19 mouse cellular contexts compared by ENCODE assay signal in the genomic region with DNA sequence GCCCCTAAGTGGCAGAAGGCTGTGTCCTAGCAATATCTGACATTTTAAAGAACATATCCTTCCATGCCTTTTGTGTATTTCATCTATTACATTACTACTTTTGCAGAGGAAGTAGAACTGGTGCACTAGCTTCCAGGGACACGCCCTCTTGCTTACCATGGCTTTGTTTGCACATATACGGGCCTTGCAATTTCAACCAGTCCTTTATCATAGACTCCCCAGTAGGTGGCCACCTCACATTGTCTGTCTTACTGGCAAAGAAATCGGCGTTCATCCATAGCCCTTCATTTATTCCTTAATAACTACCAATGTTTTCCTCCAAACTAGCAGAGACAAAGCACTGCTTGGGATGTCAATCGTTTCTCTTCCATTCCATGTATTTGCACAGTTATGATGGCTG.
DNase-seq lines count a peak whose midpoint lies in the region; ATAC-seq and TF ChIP-seq lines count a peak whose summit lies in the region.
"Had no signal": no experiment of that assay in that cellular context is flagged by ENCODE, and none has a peak within 500 bp of the region (broad histone marks: within the 10 kb centered on the region; RNA-seq: fewer than 3 reads in every experiment).

No protein-coding gene starts in this region.

- WGBS in stomach, embryonic 16.5 days = 55% methylated on average over 5 of the region's 5 CpGs

- H3K9me3 ChIP-seq in stomach, embryonic 16.5 days (replicated peaks; ENCODE audit: control insufficient read depth, low read length) = no peaks in the 10 kb centered on the region
- H3K9me3 ChIP-seq: liver, embryonic 15.5 days; midbrain, embryonic 15.5 days had no signal

- H3K4me2 ChIP-seq in stomach, embryonic 16.5 days (ENCODE audit: low read depth, low read length) = no peak overlapping the region
- H3K4me2 ChIP-seq: liver, embryonic 15.5 days; midbrain, embryonic 15.5 days had no signal

- H3K4me1 ChIP-seq in stomach, embryonic 16.5 days (ENCODE audit: control insufficient read depth, insufficient read depth, low read length) = no peaks in the 10 kb centered on the region
- H3K4me1 ChIP-seq: liver, embryonic 15.5 days had no signal

- peak; percentile 53; the same call in 1 of the 2 replicates for ATAC-seq in stomach, embryonic 16.5 days (ENCODE audit: insufficient read depth, low FRiP score)
- ATAC-seq: forebrain, embryonic 14.5 days; midbrain, embryonic 15.5 days had no signal

- H3K27me3 ChIP-seq in stomach, embryonic 16.5 days (ENCODE audit: control insufficient read depth, insufficient read depth, low read length) = no peaks in the 10 kb centered on the region
- H3K27me3 ChIP-seq: liver, embryonic 15.5 days; midbrain, embryonic 15.5 days had no signal

- H3K36me3 ChIP-seq in stomach, embryonic 16.5 days (ENCODE audit: control insufficient read depth, insufficient read depth, low read length) = no peaks in the 10 kb centered on the region
- H3K36me3 ChIP-seq: liver, embryonic 15.5 days; midbrain, embryonic 15.5 days had no signal

- intact Hi-C loops in heart, postnatal 10 days (cut with DNase I) = loop anchor here (5.0 kb wide), 1 partner anchor 121 kb away; no protein-coding TSS in a partner anchor

- no peak overlapping the region for H3K9ac ChIP-seq in stomach, embryonic 16.5 days (ENCODE audit: low read length)
- H3K9ac ChIP-seq: liver, embryonic 15.5 days; midbrain, embryonic 15.5 days had no signal

- H3K4me3 ChIP-seq in layer of hippocampus, adult 2 months = no peak overlapping the region
- no peak overlapping the region for H3K4me3 ChIP-seq in stomach, embryonic 16.5 days (replicated peaks; ENCODE audit: low read length)
- H3K4me3 ChIP-seq: erythroblast, embryonic 14.5 days; liver, embryonic 15.5 days; midbrain, embryonic 15.5 days had no signal

- peak; percentile 59 for TF ChIP-seq CTCF in layer of hippocampus, adult 2 months (conservative IDR thresholded peaks at IDR 0.05)

- DNase-seq in heart, adult 11 months = peak; percentile 23
- DNase-seq in heart, postnatal 10 days = no peak
- DNase-seq in layer of hippocampus, adult 2 months (ENCODE audit: low spot score in 2 of 2) = no peak
- no peak for DNase-seq in layer of hippocampus, postnatal 14 days (ENCODE audit: low spot score in 2 of 2)
- DNase-seq in lung, postnatal 36 days = peak; percentile 10
- no peak for DNase-seq in lung, adult 18-20 months
- DNase-seq in adrenal gland, postnatal 10 days = no peak
- DNase-seq: B cell, adult 2 months; cerebellum, adult 9-11 months; kidney, postnatal 4 days; layer of hippocampus, postnatal 36 days; left cerebral cortex, postnatal 4 days; right cerebral cortex, adult 18-20 months; thymus, adult 2 months had no signal

- H3K27ac ChIP-seq in layer of hippocampus, adult 2 months = no peak overlapping the region
- no peak overlapping the region for H3K27ac ChIP-seq in stomach, embryonic 16.5 days (ENCODE audit: low read length)
- H3K27ac ChIP-seq: liver, embryonic 15.5 days; midbrain, embryonic 15.5 days had no signal

Comparison
In these comparisons a context has a peak if more than half of its experiments do, and no peak if none do; other contexts are left out.
1. DNase-seq: peak in heart, adult 11 months (single experiment) and lung, postnatal 36 days (single experiment); none in heart, postnatal 10 days (0 of 2), layer of hippocampus, adult 2 months (0 of 2), layer of hippocampus, postnatal 14 days (0 of 2), lung, adult 18-20 months (0 of 2) and adrenal gland, postnatal 10 days (single experiment).